Mouse (Mus musculus) midbrain, embryonic 15.5 days (tissue): ENCODE results near the gene Hspa12a. TPM values are rescaled to one million over a fixed set of nuclear protein-coding genes. Genes with fewer than 3 reads are reported as not detected.

Source experiments
- ATAC-seq: fragments of 200-750 bp; cut with Nextera tagmentation; replicated peaks from 2 replicates; pipeline ENCODE4 v1.8.0; 2017; ENCODE audit warnings: moderate TSS enrichment
- H3K27ac ChIP-seq: fragments of 300-500 bp; sonication (generic); 2 replicates; pipeline ENCODE4 v1.5.1; 2015; ENCODE audit warnings: mild to moderate bottlenecking, inconsistent platforms
- H3K27me3 ChIP-seq: fragments of 300-500 bp; sonication (generic); replicated peaks from 2 replicates; pipeline ENCODE4 v1.6.1; 2015; ENCODE audit warnings: inconsistent platforms
- H3K36me3 ChIP-seq: fragments of 300-500 bp; sonication (generic); replicated peaks from 2 replicates; pipeline ENCODE4 v1.6.1; 2015; ENCODE audit warnings: inconsistent platforms
- H3K4me1 ChIP-seq: fragments of 300-500 bp; sonication (generic); 2 replicates; pipeline ENCODE4 v1.6.1; 2015; ENCODE audit warnings: inconsistent platforms
- H3K4me2 ChIP-seq: fragments of 300-500 bp; sonication (generic); 2 replicates; pipeline ENCODE4 v1.6.1; 2015; ENCODE audit warnings: inconsistent platforms, mild to moderate bottlenecking, moderate library complexity
- H3K4me3 ChIP-seq: fragments of 300-500 bp; sonication (generic); 2 replicates; pipeline ENCODE4 v1.5.1; 2015; ENCODE audit warnings: mild to moderate bottlenecking, inconsistent platforms
- H3K9ac ChIP-seq: fragments of 300-500 bp; sonication (generic); 2 replicates; pipeline ENCODE4 v1.6.1; 2015; ENCODE audit warnings: mild to moderate bottlenecking, inconsistent platforms
- H3K9me3 ChIP-seq: fragments of 300-500 bp; sonication (generic); 2 replicates; pipeline ENCODE4 v1.6.1; 2016; ENCODE audit warnings: inconsistent platforms
- WGBS: fragments of 180-500 bp; shearing (Covaris S2); methylation state at CpG from one replicate; pipeline ENCODE4 v1.1.7; 2015; ENCODE audit warnings: mixed read lengths; 5-methylcytosine and 5-hydroxymethylcytosine counted together
- microRNA-seq: library from miRNA; unstranded; fragments of <30 nt; microRNA quantifications from one replicate; pipeline ENCODE4, GENCODE M21; 2016
- polyA plus RNA-seq: library from polyadenylated mRNA; unstranded; fragments of >200 nt; fragmentation: Nextera tagmentation; extraction: Ambion mirVana; gene quantifications from 2 replicates; pipeline ENCODE4 v1.2.1, GENCODE M21; 2015

Hspa12a gene
- polyA plus RNA-seq, 1 experiment from 2014 or later: 53.0 TPM

DNA sequence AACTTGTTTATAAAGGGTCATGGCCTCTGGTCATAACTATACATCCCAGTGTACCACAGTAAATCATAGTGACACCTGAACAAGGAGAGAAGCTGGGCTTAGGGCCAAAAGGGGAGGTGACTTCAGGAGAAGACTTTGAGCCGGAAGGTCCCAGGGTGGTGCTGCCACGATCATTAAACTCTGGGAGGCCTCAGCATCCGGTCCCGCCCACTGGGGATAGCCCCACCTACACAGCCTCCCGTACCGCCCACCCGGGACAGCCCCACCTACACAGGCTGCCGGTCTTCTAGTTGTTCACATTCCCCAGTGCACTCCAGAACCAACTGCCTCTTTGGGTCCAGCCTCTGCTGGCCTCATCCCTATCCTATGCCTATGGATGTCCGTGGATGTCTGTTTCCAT lies 184.0 kb downstream of the Hspa12a start, which contains the start of gene Pnliprp2:
Pnliprp2 (plus strand) TSS at position 297 of the 400 bp plus-strand sequence.
- no peak within 1 kb of the TSS for H3K27ac ChIP-seq
- H3K4me2 ChIP-seq: no peak within 1 kb of the TSS
- no peaks in the 10 kb centered on the region for H3K4me1 ChIP-seq
- H3K9me3 ChIP-seq: no peaks in the 10 kb centered on the region
- ATAC-seq: no peak
- H3K27me3 ChIP-seq: no peaks in the 10 kb centered on the region; the same call in 1 of the 2 replicates
- no peak within 1 kb of the TSS for H3K9ac ChIP-seq
- no peaks in the 10 kb centered on the region for H3K36me3 ChIP-seq
- WGBS: 77% methylated on average over 9 of the region's 9 CpGs
- no peak within 1 kb of the TSS for H3K4me3 ChIP-seq

DNA sequence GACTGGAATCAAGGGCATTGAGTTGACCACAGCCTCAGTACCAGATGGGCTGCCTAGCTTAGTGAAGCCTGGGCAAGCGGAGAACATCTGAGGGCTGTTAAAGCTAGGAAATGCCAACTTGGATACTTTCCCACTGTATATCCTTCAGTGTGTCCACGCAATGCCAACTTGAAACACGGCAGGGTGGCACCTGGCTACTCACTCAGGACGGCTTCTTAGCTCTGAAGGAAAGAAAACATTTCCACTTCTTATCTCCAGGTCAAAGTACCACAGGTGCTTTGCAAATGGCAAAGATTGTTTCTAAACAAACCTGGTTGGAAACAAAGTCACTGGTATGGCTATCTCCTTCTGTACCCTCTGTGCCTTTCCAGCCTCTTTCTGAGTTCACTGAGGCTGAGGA lies 184.6 kb downstream of the Hspa12a start:
- Histone ChIP-seq H3K36me3 (no peaks in the 10 kb centered on the region), H3K9me3 (no peaks in the 10 kb centered on the region), H3K4me3 (no peak overlapping the region), H3K27me3 (no peaks in the 10 kb centered on the region; the same call in 1 of the 2 replicates), H3K4me2 (no peak overlapping the region), H3K9ac (no peak overlapping the region), H3K4me1 (no peaks in the 10 kb centered on the region), H3K27ac (no peak overlapping the region)
- no peak for ATAC-seq
- 94% methylated on average over 4 of the region's 4 CpGs for WGBS

DNA sequence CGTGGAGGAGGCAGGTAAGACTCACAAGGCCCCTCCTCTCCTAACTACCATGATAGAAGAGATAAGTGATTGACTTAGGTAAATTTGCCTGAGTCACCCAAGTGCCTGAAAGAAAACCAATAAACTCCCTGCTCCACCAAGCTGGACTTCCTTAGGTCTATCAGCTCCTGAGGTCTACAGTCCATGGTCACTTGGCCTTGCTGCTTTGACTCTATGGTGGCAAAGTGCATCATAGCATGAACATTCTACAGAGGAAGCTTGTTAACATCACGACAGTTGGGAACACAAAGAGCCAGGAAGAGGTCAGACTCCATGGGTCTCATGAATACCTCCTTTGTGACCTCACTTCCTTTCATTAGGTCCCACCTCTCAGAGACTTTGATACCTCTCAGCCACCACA lies 191.9 kb downstream of the Hspa12a start:
- Histone ChIP-seq H3K27ac (no peak overlapping the region), H3K4me3 (no peak overlapping the region)

GRCm38 (mm10) chr19:58750822-58751221 lies 192.6 kb downstream of the Hspa12a start:
- Histone ChIP-seq H3K27ac (no peak overlapping the region), H3K36me3 (no peaks in the 10 kb centered on the region), H3K4me3 (no peak overlapping the region), H3K4me1 (no peaks in the 10 kb centered on the region), H3K9me3 (no peaks in the 10 kb centered on the region), H3K4me2 (no peak overlapping the region), H3K9ac (no peak overlapping the region), H3K27me3 (no peaks in the 10 kb centered on the region)
- ATAC-seq: no peak
- 88% methylated on average over 2 of the region's 2 CpGs for WGBS

More for the DNA sequence above, 191.9 kb downstream of the Hspa12a start:
- WGBS: 73% methylated on average over 2 of the region's 2 CpGs
- H3K27me3 ChIP-seq: no peaks in the 10 kb centered on the region
- H3K9me3 ChIP-seq: no peaks in the 10 kb centered on the region
- no peaks in the 10 kb centered on the region for H3K36me3 ChIP-seq
- no peak overlapping the region for H3K4me2 ChIP-seq
- H3K9ac ChIP-seq: no peak overlapping the region
- ATAC-seq: no peak
- H3K4me1 ChIP-seq: no peaks in the 10 kb centered on the region

GRCm38 (mm10) chr19:58747498-58748000 lies 195.9 kb downstream of the Hspa12a start:
- H3K9me3 ChIP-seq: no peaks in the 10 kb centered on the region
- no peaks in the 10 kb centered on the region for H3K4me1 ChIP-seq
- H3K27ac ChIP-seq: no peak overlapping the region
- no peaks in the 10 kb centered on the region for H3K36me3 ChIP-seq
- H3K4me3 ChIP-seq: no peak overlapping the region
- H3K4me2 ChIP-seq: no peak overlapping the region
- no peak overlapping the region for H3K9ac ChIP-seq
- H3K27me3 ChIP-seq: no peaks in the 10 kb centered on the region
- ATAC-seq: no peak
- WGBS: 89% methylated on average over 9 of the region's 9 CpGs

Small RNAs within 50 kb of the gene (microRNA-seq; reads per million reads assigned to microRNA genes)
- gene Mir3086: 2.9 reads per million, percentile 12 among the genes with 10 or more reads in this experiment

Other genes starting within 250 kb of the Hspa12a start
- 0.56 and 6.8 TPM in 2 replicates for gene Pnliprp1, start 214.8 kb downstream of the Hspa12a start, polyA plus RNA-seq
- gene Pnliprp2, start 183.9 kb downstream of the Hspa12a start, polyA plus RNA-seq: 0.18 TPM in 1 of 2 replicates, not detected in the other
- gene 1700019N19Rik, start 149.2 kb downstream of the Hspa12a start, polyA plus RNA-seq: not detected in 2 replicates
- 1.2 and 1.3 TPM in 2 replicates for gene Eno4, start 229 bp downstream of the Hspa12a start, polyA plus RNA-seq
- 38.3 and 45.0 TPM in 2 replicates for gene Shtn1, start 132.4 kb upstream of the Hspa12a start, polyA plus RNA-seq
- gene Vax1, start 226.4 kb upstream of the Hspa12a start, polyA plus RNA-seq: 0.92 and 1.0 TPM in 2 replicates